Mouse (Mus musculus) kidney, embryonic 14.5 days (tissue): Measurements from ENCODE around the gene Rab11a. TPM values are rescaled to one million over a fixed set of nuclear protein-coding genes. Genes with fewer than 3 reads are reported as not detected.

ENCODE experiments used
- ATAC-seq: fragments of 200-750 bp; cut with Nextera tagmentation; 2 replicates; pipeline ENCODE4 v1.8.0; 2017; ENCODE audit warnings: moderate number of reproducible peaks, mild to moderate bottlenecking, moderate TSS enrichment, moderate library complexity; ENCODE audit not compliant: low FRiP score, low TSS enrichment
- H3K27ac ChIP-seq: fragments of 300-500 bp; sonication (generic); 2 replicates; pipeline ENCODE4 v1.5.1; 2014; ENCODE audit warnings: low read depth, mild to moderate bottlenecking, low read length, moderate library complexity, mixed read lengths
- H3K27me3 ChIP-seq: fragments of 300-500 bp; sonication (generic); 2 replicates; pipeline ENCODE4 v1.6.1; 2014; ENCODE audit warnings: mild to moderate bottlenecking, low read length; ENCODE audit not compliant: control insufficient read depth, insufficient read depth
- H3K36me3 ChIP-seq: fragments of 300-500 bp; sonication (generic); 2 replicates; pipeline ENCODE4 v1.6.1; 2014; ENCODE audit warnings: low read length, mixed read lengths; ENCODE audit not compliant: control insufficient read depth, insufficient read depth
- H3K4me1 ChIP-seq: fragments of 300-500 bp; sonication (generic); 2 replicates; pipeline ENCODE4 v1.6.1; 2014; ENCODE audit warnings: low read length, mixed read lengths; ENCODE audit not compliant: control insufficient read depth, insufficient read depth
- H3K4me2 ChIP-seq: fragments of 300-500 bp; sonication (generic); replicated peaks from 2 replicates; pipeline ENCODE4 v1.6.1; 2014; ENCODE audit warnings: low read depth, mild to moderate bottlenecking, low read length
- H3K4me3 ChIP-seq: fragments of 300-500 bp; sonication (generic); 2 replicates; pipeline ENCODE4 v1.5.1; 2014; ENCODE audit warnings: mild to moderate bottlenecking, low read length
- H3K9ac ChIP-seq: fragments of 300-500 bp; sonication (generic); 2 replicates; pipeline ENCODE4 v1.6.1; 2014; ENCODE audit warnings: low read depth, mild to moderate bottlenecking, low read length, moderate library complexity
- H3K9me3 ChIP-seq: fragments of 300-500 bp; sonication (generic); 2 replicates; pipeline ENCODE4 v1.6.1; 2016; ENCODE audit warnings: low read length; ENCODE audit not compliant: control insufficient read depth
- WGBS: fragments of 180-500 bp; shearing (Covaris S2); extraction: QIAGEN DNeasy Blood & Tissue Kit; methylation state at CpG from one replicate; pipeline ENCODE4 v1.1.7; 2014; 5-methylcytosine and 5-hydroxymethylcytosine counted together
- polyA plus RNA-seq: library from polyadenylated mRNA; unstranded; fragments of >200 nt; fragmentation: Nextera tagmentation; extraction: Ambion mirVana; gene quantifications from 2 replicates; pipeline ENCODE4 v1.2.1, GENCODE M21; 2014

The Rab11a gene
- polyA plus RNA-seq, 1 experiment from 2014 or later, result 498 TPM

DNA sequence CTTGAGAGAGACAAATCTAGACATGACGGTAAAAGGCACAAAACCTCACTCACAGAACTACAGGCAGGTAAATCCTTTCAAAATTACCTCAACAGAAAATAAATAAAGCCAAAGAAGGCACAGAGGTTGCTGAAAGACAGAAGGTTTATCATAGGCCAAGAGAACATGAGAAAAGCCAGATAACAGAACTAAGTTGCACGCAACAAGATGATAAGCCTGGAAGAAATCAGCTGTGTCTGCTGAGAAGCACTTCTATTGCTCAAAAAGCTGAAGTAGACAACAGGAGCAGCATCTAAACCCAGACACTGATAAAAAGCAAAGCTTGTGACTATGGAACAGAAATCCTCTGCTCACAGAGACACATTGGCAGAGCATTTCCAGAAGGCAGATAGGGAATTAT lies 27.3 kb upstream of the Rab11a start:
- H3K27ac ChIP-seq, result no peak overlapping the region
- ATAC-seq, result no peak
- H3K4me3 ChIP-seq, result no peak overlapping the region
- 90% methylated on average over 2 of the region's 2 CpGs for WGBS
- H3K4me2 ChIP-seq, result no peak overlapping the region
- no peaks in the 10 kb centered on the region for H3K36me3 ChIP-seq
- no peaks in the 10 kb centered on the region for H3K27me3 ChIP-seq
- H3K9me3 ChIP-seq, result no peaks in the 10 kb centered on the region
- H3K4me1 ChIP-seq, result no peaks in the 10 kb centered on the region
- H3K9ac ChIP-seq, result no peak overlapping the region

DNA sequence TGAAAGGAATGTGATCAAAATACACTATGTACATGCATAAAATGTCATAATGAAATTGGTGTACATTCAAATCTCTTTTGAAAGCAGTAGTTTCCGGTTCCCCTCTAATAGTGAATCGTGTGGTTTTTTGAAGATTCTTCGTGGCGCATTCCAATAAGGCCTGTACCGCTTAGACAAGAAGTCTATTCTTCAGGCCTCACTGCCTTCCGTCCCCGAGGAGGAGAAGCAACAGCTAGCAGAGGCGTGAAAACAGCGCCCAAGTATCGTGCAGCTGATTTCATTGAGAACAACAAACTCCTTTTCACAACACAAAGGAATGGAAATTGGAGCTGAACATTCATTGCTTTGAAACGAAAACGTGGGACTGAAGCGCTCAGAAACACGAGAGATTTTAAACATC lies 20.5 kb upstream of the Rab11a start:
- no peak overlapping the region for H3K4me3 ChIP-seq
- H3K4me1 ChIP-seq, result no peaks in the 10 kb centered on the region
- ATAC-seq, result no peak
- no peak overlapping the region for H3K4me2 ChIP-seq
- no peaks in the 10 kb centered on the region for H3K9me3 ChIP-seq
- WGBS, result 83% methylated on average over 14 of the region's 14 CpGs
- H3K27me3 ChIP-seq, result no peaks in the 10 kb centered on the region
- no peaks in the 10 kb centered on the region for H3K36me3 ChIP-seq
- no peak overlapping the region for H3K9ac ChIP-seq
- H3K27ac ChIP-seq, result no peak overlapping the region

DNA sequence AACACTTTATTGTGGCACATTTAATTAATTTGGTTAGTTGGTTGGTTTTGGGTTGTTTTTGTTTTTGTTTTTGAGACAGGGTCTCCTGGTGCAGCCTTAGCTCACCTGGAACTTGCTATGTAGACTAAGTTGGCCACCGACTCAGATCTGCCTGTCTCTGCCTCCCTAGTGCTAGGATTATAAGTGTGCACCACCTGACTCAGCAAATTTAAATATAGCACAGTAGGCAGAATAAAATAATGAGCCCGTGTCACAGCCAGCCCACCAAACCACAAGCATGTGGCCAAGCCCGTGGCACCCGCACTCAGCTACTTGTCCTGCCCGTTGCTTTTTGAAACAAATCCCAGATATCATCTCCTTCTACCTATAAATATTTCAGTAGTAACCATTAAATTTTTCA lies 15.0 kb upstream of the Rab11a start:
- Histone ChIP-seq H3K27ac (no peak overlapping the region), H3K4me1 (no peaks in the 10 kb centered on the region), H3K4me3 (no peak overlapping the region), H3K36me3 (no peaks in the 10 kb centered on the region), H3K4me2 (no peak overlapping the region), H3K9me3 (no peaks in the 10 kb centered on the region), H3K27me3 (no peaks in the 10 kb centered on the region), H3K9ac (no peak overlapping the region)
- ATAC-seq, result no peak
- 96% methylated on average over 5 of the region's 5 CpGs for WGBS

DNA sequence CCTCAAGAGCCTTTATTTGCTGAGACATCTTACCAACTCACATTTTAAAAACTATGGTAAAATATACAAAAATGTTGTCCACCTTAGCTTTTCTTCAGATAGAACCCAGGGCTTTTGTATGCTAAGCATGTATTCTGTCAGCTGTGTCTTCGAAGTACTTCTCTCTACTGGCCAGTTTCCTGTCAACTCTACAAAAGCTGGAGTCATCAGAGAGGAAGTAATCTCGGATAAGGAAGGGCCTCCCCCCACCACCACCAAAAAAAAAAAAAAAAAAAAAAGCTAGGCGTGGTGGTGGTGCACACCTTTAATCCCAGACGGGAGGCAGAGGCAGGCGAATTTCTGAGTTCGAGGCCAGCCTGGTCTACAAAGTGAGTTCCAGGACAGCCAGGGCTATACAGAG lies 11.8 kb upstream of the Rab11a start:
- WGBS, result 85% methylated on average over 6 of the region's 6 CpGs
- ATAC-seq, result no peak
- no peak overlapping the region for H3K27ac ChIP-seq
- H3K4me1 ChIP-seq, result no peaks in the 10 kb centered on the region
- no peak overlapping the region for H3K9ac ChIP-seq
- no peak overlapping the region for H3K4me2 ChIP-seq
- H3K36me3 ChIP-seq, result no peaks in the 10 kb centered on the region
- no peak overlapping the region for H3K4me3 ChIP-seq
- no peaks in the 10 kb centered on the region for H3K9me3 ChIP-seq
- no peaks in the 10 kb centered on the region for H3K27me3 ChIP-seq

DNA sequence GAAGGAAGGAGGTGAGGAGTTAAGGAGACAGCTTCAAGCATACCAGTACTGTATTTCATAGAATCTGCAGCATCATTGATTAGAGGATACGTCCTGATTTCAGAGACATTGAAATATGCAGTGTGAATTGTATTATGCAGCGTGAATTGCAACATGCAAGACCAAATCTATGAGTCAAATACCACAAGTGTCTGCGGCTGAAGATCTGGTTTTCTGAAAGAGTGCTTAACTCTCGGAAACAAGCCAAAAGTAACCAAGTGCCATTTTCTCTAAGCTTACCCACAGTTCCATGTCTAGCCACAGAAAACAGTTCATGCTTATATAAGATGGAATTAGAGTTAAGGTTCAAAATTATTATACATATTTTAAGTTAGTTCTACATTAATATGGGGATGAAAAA lies 10.2 kb upstream of the Rab11a start:
- Histone ChIP-seq H3K4me2 (no peak overlapping the region), H3K27me3 (no peaks in the 10 kb centered on the region), H3K9ac (no peak overlapping the region), H3K27ac (no peak overlapping the region), H3K36me3 (no peaks in the 10 kb centered on the region), H3K4me1 (no peaks in the 10 kb centered on the region), H3K4me3 (no peak overlapping the region), H3K9me3 (no peaks in the 10 kb centered on the region)
- WGBS, result 86% methylated on average over 4 of the region's 4 CpGs
- ATAC-seq, result no peak

DNA sequence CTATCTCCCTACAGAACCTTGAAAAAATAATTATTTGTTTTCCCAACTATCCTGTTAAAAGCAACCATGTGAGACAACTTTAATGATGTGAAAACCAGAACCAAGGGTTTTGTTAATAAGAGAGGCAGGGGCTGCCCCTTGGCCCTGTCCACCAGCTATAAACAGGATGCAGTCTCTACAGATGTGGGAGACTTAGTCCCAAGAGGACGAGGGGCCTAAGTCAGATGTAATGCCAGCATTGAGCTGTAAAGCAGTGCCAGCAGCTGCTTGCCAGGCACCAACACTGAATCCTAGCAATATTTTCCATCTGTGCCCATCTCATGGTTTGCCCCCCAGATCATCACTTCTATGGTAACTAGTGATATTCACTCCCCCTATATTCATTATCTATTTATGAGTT lies 4.9 kb upstream of the Rab11a start:
- H3K4me2 ChIP-seq, result no peak overlapping the region
- 54% methylated on average over 1 of the region's 1 CpGs for WGBS
- no peaks in the 10 kb centered on the region for H3K27me3 ChIP-seq
- no peaks in the 10 kb centered on the region for H3K9me3 ChIP-seq
- H3K4me3 ChIP-seq, result no peak overlapping the region
- no peak for ATAC-seq
- H3K9ac ChIP-seq, result no peak overlapping the region
- no peak overlapping the region for H3K27ac ChIP-seq
- no peaks in the 10 kb centered on the region for H3K36me3 ChIP-seq
- H3K4me1 ChIP-seq, result no peaks in the 10 kb centered on the region

DNA sequence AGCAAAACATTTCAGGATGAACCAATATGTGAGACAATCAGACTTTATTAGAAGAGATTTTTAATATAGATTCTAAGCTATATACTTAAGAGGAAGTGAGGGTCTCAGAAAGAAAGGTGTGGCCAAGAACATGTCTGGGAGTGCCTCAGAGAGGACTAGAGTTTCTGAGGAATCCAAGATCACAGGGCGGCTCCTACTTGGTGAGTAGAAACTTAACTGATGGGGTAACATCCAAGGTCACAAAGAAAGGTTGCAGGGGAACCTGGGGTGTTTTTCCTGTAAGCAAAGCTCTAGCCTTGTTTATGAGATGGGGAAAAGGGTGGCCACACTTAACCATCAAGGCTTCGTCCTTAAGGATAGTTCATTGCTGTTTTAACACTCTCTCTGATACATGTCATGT lies 1.4 kb upstream of the Rab11a start:
- H3K4me1 ChIP-seq, result peaks cover 6% of the 10 kb centered on the region; the same call in 1 of the 2 replicates
- no peak for ATAC-seq
- 76% methylated on average over 2 of the region's 2 CpGs for WGBS
- H3K4me3 ChIP-seq, result no peak overlapping the region
- H3K27ac ChIP-seq, result no peak overlapping the region
- H3K9ac ChIP-seq, result no peak overlapping the region
- H3K36me3 ChIP-seq, result no peaks in the 10 kb centered on the region
- H3K4me2 ChIP-seq, result no peak overlapping the region
- no peaks in the 10 kb centered on the region for H3K27me3 ChIP-seq
- no peaks in the 10 kb centered on the region for H3K9me3 ChIP-seq

DNA sequence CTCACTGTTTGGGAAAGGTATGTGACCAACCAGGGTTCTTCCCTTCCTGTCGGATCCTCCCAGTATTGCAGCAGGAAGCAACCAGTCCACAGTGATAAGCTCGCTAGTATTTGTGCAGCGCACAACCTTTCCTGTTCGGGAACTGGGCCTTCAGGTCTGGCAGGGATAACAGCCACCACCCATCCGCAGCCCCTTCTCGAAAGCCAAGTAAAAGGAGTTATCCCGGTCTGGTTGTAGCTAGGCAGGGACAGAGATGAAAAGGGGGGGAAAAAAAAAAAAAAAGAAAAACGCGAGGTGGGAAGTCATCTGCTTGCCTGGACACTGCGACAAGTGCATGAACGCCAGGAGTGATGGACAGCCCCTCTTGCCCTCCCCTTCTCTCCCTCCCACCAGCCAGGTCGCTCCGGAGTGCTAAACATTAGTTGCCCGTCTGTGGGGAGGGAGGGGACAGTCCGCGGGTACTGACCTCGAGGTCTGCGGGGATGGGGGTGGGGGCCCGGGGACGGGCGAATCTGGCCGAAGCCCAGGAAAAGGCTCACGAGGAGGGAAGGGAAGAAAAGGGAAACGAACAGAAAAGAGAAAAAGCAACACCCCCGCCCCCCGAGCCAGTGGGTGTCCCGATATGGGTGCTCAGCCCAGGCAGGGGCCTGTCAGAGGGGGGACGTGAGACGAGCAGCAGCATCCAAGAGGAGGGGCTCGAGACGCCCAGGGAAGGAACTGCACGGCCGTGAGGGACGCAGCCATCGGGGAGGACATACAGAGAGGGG lies 736 bp downstream of the Rab11a start:
- Histone ChIP-seq H3K27ac (peak overlapping the region; percentile 90), H3K9ac (peak overlapping the region; percentile 77), H3K27me3 (no peaks in the 10 kb centered on the region), H3K9me3 (no peaks in the 10 kb centered on the region), H3K4me3 (peak overlapping the region; percentile 68), H3K36me3 (no peaks in the 10 kb centered on the region), H3K4me1 (peaks cover 6% of the 10 kb centered on the region; the same call in 1 of the 2 replicates), H3K4me2 (peak overlapping the region; percentile 82)
- peak; percentile 83 for ATAC-seq
- WGBS, result 1% methylated on average over 34 of the region's 35 CpGs

DNA sequence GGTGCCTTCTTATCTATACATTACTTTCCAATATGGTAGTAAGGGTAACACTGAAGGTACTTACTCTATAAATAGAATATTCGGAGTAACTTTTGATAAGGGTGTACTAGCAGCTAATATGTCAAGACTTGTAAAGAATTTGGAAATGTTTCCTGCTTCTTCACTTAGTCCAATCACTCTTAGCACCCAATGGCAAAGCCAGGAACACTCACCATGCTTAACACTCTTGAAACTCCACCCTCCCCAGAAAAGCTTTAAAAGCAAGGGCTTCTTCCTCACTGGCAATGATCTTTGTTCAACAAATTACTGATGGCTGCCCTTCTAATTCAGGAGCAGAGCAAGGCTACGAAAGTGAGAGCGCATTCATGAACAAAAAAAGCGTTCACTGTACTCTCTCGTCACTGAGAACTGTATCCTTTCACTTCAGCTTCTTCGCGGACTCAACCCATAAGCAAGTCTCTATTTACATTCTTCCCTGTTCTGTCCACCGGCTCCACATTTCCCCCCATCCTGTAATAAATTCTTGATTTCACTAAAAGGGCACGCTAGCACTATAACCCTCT lies 1.4 kb downstream of the Rab11a start:
- peak overlapping the region; percentile 68 for H3K4me3 ChIP-seq
- H3K9me3 ChIP-seq, result no peaks in the 10 kb centered on the region
- peak overlapping the region; percentile 90 for H3K27ac ChIP-seq
- H3K4me2 ChIP-seq, result peak overlapping the region; percentile 82
- H3K36me3 ChIP-seq, result no peaks in the 10 kb centered on the region
- peak overlapping the region; percentile 77 for H3K9ac ChIP-seq
- 13% methylated on average over 9 of the region's 9 CpGs for WGBS
- peaks cover 6% of the 10 kb centered on the region; the same call in 1 of the 2 replicates for H3K4me1 ChIP-seq
- no peak for ATAC-seq
- no peaks in the 10 kb centered on the region for H3K27me3 ChIP-seq
